Mouse (Mus musculus): ENCODE measurements around the gene Tap2.

The Tap2 gene

DNA sequence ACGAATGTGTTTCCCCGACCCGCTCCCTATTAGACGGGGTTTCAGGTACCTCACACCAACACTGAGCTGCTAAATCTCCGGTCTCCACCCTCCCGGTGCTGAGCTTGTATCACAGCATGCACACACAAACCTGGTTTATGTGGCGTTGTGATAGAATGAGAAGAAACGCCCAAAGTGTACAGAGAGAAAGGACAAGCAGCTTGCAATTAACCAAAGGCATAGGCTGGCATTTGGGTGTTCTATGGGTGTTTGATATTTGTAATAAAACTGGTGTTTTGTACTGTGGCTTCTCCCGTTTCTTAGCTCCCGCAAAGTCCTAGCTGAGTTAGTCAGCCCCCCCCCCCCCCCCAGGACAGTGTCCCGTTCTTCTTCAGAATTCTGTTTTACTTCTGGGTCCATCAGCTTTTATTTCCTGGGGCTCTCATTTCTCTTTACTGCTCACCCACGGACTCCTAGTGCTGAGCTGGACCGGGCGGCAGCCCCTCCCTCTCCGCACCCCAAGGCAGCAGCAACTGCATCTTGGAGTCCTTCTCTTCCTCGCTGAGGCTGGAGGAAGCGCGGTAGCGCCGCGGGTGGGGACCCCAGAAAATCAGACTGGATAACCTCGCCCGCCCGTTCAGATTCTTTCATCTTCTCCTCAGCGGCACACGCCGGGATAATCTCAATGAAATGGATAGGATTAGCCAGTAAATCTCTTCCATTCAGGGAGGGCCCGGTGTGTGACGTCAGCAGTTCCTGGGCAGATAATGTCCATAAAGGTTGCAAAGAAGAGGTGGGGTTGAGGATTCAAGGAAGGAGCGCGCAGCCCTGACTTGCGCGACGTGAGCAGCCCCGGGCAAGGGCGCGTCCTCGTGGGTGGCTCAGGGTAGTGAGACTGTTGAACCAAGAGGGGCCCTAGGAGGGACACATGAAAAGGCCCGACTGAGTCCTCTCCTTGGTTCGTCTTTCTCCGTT, 6.1 kb upstream of the Tap2 start, which contains the start of gene Psmb8:
Psmb8 (plus strand) TSS at position 781 of the 954 bp plus-strand sequence.
- DNase-seq = peak; percentile 75

DNA sequence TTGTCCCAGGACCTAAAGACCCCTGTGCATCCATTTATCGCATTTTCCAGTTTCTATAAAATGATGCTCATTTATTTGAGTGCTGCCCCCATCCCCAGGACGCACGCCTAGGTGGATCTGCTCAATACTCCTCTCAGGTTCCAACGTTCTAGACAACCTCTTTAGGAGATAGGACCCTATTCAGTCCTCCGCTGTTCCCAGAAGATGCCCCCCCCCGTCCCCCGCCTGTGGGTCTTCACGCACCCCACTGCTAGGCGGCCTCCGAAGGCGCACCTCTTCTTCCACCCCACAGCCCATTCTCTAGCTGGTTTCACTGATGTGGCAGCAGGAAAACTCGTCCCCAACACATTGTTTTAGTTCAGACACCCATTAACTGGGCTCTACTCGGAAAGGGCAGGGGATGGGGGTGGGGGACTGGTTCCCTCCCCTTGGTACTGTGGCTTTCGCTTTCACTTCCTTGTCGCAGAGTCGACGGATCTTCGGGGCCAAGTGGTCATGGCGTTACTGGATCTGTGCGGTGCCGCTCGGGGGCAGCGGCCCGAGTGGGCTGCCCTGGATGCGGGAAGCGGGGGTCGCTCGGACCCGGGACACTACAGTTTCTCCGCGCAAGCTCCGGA, 5.3 kb upstream of the Tap2 start:
- DNase-seq = no peak

DNA sequence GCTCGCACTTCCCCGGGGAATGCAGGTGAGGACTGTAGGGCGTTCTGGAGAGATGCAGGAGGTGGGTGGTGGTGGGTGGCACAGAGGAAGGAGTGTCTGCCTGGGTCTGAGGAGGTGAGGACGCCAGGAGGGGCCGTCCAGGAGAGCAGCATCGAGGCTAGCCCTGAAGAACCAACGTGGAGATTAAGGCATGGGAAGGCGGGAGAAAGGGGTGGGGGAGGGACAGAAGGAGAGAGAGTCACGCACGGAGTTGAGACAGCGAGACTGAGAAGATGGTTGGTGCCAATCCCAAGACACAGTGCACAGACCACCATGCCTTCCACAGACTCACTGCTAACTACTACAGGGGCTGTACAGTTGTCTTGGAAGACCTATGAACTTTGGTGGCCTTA, 4.8 kb upstream of the Tap2 start:
- DNase-seq = no peak

DNA sequence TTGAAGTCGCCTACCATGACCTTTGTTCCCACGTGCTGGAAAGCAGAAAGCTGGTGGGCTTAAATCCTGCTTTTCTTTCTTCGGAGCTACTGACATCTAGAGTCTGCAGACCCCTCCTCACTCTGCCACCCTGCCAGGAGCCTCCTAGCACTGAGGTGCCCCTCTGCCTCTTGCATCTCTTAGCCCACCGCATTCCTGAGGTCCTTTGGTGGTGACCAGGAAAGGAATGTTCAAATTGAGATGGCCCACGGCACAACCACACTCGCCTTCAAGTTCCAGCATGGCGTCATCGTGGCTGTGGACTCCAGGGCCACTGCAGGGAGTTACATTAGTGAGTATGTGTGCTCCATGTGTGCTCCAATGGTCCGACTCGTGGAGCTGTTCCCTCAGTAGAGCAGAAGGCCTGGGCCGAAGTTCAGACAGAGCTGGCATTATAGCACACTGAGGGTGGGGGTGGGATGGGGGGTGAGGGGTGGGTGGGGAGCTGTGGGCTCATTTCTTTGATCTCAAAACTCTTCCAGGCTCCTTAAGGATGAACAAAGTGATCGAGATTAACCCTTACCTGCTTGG, 4.2 kb upstream of the Tap2 start:
- no peak for DNase-seq

DNA sequence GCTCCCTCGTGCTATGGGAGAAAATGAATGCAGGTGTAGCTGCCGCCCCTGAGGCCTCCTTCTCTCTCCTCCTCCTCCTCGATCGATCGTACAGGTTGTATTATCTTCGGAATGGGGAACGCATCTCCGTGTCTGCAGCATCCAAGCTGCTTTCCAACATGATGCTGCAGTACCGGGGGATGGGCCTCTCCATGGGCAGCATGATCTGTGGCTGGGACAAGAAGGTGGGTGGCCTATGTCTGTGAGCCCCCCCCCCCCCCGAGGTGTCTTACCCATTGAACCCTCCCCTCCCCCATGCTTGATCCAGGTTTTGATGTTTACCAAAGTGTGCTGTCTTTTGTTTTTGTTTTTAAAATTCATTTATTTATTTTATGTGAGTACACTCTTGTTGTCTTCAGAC, 3.3 kb upstream of the Tap2 start:
- DNase-seq = no peak

DNA sequence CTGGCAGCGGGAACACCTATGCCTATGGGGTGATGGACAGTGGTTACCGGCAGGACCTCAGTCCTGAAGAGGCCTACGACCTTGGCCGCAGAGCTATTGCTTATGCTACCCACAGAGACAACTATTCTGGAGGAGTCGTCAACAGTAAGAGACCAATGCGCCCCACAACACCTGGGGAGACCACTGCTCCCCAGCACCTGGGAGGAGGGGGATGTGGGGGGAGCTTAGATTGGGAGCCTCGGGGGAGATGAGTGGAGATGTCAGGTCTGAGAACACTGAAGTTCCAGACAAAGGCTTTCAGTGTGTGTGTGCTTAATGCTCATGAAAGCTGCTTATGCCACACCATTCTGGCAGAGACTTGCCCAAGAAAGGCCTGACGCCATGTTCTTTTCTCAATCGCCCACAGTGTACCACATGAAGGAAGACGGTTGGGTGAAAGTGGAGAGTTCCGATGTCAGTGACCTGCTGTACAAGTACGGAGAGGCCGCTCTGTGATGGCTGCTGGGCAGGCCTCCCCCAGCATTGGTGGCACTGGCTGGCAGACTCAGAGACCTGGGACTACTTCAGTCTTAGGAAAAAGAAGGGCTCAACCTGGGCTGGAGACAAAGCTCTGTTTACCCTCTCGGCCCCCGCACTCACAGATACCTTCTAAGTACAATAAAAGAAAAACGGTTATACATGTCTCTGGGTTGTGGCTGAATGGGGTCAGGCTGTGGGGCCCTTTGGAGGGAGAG, 2.4 kb upstream of the Tap2 start:
- no peak for DNase-seq

DNA sequence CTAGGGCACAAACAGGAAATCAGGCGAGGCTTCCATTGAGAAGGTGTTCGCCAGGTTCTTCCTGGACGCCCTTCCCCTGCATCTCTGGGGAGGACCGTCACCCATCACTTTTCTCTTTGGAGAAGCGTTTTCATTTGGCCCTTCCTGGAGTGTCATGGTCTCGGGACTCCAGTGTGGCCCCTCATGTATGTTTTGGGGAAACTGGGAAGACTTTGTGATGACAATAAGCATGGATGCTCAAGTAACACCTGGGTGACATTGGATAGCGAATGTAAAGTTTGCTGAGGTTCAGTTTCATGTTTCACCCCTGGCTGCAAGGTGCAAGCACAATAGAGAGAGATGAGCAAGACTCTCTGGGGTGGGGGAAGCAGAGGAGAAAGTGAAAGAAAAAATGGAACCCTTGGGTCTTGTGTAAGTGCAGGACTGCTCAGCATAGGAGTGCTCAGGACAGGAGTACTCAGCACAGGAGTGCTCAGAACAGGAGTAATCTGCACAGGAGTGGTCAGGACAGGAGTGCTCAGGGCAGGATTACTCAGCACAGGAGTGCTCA, 1.7 kb upstream of the Tap2 start:
- no peak for DNase-seq

DNA sequence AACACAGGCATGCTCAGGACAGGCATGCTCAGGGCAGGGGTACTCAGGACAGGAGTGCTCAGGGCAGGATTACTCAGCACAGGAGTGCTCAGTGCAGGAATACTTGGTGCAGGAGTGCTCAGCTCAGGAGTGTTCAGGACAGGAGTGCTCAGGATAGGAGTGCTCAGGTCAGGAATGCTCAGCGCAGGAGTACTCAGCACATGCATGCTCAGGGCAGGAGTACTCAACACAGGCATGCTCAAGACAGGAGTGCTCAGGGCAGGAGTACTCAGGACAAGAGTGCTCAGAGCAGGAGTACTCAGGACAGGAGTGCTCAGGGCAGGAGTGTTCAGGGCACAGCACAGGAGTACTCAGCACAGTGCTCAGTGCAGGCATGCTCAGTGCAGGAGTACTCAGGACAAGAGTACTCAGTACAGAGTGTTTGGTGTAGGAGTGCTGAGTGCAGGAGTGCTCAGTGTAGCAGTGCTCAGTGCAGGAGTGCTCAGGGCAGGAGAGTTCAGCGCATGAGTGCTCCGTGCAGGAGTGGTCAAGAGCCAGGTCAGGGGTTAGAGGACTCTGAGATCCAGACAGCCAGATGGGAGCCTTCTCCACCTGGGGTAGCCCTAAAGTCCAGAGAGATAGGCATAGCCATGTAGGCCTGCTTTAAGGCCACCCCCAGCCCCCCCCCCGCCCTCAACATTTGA, 426 bp upstream of the Tap2 start:
- no peak for DNase-seq

DNA sequence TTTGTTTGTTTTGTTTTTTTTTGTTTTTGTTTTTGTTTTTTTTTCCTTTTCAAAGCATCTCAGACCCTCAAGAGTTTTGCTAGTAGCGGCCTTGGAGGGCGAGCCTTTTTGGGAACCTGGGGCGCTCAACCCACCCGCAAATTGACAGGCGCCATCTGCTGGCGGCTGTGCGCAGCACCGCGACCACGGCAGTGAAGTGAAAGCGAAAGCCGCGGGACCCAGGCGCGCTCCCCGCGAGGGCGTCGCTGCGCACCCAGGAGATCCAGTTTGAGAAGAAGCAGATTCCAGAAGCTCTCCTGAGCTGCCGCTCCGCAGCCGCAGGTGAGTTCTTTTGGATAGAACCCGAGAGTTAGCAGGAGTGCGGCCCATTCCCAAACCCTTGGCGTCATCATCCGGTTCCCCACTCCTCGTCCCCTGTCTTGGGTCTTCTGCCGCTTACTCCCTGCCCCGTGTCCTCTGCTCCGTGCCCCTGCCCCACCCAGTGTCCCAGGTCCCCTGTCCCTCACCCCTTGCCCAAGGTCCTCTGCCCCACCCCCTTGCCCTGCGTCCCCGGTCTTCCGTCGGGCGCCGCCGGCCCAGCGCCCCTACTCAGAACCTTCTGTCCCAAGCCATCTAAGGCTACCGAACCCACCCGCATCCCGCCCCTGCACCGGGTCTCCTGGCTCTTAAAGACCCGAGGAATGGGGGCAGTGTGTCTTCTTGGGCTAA, 1.1 kb downstream of the Tap2 start:
- peak; percentile 75 for DNase-seq

DNA sequence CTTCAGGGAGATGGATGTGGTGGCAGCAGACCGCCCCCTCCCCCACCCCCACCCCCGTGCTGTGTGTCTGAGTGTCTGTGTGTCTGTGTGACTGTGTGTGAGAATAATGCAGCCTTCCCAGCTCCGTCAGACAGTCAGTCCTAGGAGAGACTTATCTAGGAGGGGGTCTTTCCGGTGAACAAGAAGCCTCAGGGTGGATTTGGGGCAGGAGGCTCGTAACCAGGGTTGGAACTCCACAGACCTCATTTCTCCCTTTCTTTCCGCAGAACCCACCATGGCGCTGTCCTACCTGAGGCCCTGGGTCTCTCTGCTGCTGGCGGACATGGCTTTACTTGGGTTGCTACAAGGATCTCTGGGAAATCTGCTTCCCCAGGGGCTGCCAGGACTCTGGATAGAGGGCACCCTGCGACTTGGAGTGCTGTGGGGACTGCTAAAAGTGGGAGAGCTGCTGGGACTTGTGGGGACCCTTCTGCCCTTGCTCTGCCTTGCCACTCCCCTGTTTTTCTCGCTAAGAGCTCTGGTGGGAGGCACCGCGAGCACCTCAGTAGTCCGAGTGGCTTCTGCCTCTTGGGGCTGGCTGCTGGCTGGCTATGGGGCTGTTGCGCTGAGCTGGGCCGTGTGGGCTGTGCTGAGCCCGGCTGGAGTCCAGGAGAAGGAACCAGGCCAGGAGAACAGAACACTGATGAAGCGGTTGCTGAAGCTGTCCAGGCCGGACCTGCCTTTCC, 1.9 kb downstream of the Tap2 start:
- DNase-seq = no peak

DNA sequence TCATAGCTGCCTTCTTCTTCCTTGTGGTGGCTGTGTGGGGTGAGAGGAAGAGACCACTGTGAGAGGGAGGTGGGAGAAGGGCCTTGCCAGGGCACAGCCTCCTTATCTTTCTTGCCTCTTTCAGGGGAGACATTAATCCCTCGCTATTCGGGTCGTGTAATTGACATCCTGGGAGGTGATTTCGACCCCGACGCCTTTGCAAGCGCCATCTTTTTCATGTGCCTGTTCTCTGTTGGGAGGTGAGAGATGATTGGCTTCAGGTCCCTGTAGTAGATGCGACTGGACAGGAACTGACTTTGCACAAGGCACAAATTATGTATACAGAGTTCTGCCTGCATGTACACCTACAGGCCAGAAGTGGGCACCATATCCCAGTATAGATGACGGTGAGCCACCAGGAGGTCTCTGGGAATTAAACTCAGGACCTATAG, 2.4 kb downstream of the Tap2 start:
- DNase-seq = peak; percentile 28

DNA sequence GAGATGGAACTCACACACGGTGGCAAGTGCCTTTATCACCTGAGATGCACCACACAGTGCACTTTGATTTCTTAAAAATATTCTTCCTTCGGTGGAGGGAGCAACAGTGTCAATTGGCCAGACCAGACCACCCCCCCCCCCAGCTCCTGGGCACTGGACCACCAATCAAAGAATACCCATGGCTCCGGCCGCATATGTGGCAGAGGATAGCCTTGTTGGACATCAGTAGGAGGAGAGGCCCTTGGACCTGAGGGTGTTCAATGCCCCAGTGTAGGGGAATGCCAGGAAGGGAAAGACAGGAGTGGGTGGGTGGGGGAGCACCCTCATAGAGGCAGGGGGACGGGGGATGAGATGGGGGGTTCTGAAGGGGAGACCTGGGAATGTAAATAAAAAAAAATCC, 3.4 kb downstream of the Tap2 start:
- no peak for DNase-seq

DNA sequence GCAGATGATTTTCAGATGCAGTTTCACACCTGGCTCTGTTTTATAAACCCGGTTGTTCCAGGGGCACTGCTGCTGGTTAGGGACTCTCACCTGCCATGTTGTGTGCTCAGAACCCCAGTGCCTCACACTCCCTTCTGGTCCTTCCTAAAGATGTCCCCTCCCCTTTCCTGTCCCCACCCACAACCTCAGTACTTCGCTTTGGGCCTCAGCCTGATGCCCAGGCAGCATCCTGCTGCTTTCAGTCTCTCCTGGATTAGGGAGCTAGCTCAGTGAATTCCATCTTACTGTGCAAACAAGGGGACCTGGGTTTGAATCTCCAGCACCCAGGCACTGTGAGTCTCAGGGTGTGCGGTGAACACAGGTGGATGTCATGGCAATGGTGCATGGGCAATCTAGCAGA, 4.1 kb downstream of the Tap2 start:
- no peak for DNase-seq

DNA sequence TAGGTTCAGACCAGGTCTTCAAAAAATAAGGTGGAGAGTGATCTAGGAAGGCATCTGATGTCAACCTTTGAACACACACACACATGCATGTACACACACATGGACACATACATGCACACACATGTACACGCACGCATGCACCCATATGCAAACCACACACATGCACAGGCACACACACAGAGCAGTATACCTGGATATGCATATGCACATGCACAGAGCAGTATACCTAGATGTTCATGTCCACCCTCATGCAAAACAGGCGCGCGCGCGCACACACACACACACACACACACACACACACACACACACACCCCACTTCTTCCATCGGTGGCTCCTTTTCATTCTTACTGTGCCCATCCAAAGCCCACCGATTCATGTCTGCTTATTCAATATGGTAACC, 4.5 kb downstream of the Tap2 start:
- no peak for DNase-seq

DNA sequence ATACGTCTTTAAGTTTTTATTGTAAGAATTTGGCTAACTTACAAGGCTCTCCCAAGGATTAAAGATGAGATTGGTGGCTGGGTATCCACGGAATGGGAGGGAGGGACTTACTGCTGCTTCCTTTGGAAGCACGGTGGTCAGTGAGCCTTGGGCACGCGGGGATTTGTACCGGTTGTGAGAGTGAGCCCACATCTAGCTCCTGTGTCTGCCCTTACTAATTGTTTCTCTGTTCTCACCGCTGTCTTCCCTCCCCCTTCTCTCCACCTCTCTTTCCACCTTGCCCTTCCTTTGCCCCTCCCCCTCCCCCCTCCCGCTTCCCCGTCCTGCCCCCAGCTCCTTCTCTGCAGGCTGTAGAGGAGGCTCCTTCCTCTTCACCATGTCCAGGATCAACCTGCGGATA, 5.1 kb downstream of the Tap2 start:
- no peak for DNase-seq

DNA sequence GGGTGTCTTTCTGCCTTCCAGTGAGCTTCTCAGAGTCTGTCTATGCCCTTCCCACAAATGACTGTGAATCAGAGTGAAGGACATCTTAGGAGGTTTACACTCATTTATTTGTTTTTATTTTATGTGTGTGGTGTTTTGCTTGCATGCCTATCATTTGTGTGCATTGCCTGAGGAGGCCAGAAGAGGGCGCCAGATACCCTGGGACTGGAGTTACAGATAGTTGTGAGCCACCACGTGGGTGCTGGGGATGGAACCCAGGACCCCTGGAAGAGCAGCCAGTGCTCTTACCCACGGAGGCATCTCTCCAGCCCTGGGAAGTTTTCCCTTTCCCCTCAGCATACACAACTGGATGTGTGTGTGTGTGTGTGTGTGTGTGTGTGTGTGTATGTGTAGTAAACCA, 6.4 kb downstream of the Tap2 start:
- DNase-seq = no peak

DNA sequence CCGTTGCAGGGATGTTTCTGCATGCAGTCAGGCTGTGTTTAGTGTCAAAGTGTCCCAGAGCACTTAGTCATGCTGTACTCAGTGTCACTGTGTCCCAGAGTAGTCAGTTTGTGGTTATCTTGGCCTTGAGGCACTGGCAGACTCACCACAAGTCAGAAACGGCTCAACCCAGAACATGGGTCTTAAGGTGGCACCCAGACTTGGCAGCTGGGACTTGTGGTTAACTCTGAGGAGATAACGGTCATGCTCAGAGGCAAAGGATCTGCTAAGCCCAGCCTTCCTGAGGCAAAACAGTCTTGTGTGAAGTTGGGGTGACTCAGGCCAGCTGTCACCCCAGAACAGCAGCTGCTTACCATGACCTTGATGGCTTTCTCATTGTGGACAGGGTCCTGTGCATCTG, 7.3 kb downstream of the Tap2 start:
- DNase-seq = no peak

DNA sequence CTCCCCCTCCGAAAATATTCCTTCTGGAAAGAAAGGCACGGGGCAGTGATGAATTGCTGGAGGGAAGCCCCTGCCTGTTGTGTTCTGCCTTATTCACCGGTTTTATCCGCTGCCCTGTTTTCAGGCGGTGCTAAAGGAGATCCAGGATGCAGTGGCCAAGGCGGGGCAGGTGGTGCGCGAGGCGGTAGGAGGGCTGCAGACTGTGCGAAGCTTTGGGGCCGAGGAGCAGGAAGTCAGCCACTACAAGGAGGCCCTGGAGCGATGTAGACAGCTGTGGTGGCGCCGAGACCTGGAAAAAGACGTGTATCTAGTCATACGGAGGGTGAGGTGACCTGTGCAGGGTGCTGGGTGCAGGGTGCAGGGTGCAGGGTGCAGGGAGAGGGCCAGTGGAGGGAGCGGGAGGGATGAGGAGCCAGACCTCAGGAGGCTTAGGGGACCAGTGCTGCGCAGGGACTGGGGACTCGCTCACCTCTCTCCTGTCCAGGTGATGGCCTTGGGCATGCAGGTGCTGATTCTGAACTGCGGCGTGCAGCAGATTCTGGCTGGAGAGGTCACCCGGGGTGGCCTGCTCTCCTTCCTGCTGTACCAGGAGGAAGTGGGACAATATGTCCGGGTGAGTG, 8.5 kb downstream of the Tap2 start:
- DNase-seq = no peak

DNA sequence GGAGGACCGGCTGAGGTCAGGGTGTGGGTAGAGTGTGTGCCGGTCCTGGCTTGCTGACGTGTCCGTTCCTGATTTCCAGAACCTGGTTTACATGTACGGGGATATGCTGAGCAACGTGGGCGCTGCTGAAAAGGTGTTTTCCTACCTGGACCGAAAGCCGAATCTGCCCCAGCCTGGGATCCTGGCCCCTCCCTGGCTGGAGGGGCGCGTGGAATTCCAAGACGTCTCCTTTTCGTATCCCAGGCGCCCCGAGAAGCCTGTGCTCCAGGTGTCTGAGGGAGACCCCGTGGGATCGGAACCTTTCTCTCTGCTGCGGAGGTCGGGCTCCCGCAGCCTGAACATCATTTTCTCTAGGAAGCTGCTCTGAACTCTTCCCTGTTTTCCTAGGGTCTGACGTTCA, 10.6 kb downstream of the Tap2 start:
- no peak for DNase-seq

DNA sequence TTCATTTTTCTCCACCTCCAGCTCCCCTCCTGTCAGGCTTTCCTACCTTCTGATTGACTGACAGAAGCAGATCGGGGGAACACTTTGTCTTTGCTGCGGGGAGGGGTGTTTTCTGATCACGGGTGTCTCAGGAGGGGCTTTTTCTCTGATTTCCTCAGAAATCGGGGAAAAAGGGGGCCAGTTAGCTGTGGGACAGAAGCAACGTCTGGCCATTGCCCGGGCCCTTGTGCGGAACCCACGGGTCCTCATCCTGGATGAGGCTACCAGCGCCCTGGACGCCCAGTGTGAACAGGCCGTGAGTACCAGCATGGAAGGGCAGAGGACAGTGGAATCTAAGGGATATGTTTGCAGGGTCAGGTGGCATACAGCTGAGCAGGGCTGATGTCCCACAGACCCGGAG, 11.8 kb downstream of the Tap2 start:
- DNase-seq = no peak
